Mouse (Mus musculus) gastrocnemius, postnatal 10 days (tissue): ENCODE measurements around the gene Ankrd50. TPM values are rescaled to one million over a fixed set of nuclear protein-coding genes. Genes with fewer than 3 reads are reported as not detected.

ENCODE experiments used
- DNase-seq: peaks from one replicate; pipeline ENCODE4 v3.0.0; 2021; ENCODE audit warnings: mixed read lengths
- total RNA-seq, 2 experiments: library from RNA; stranded (reverse); gene quantifications; 2 replicates each; pipeline ENCODE4 v1.2.3; 2021

Gene Ankrd50
- total RNA-seq, 2 experiments from 2014 or later: 33.7 to 41.2 TPM

- DNase-seq: no peak
Measured at GRCm38 (mm10) chr3:38466139-38466538, 18.5 kb downstream of the Ankrd50 start.

GRCm38 (mm10) chr3:38463149-38463548, 21.5 kb downstream of the Ankrd50 start:
- no peak for DNase-seq

- no peak for DNase-seq
Measured at GRCm38 (mm10) chr3:38461742-38462141, 22.9 kb downstream of the Ankrd50 start.

DNA sequence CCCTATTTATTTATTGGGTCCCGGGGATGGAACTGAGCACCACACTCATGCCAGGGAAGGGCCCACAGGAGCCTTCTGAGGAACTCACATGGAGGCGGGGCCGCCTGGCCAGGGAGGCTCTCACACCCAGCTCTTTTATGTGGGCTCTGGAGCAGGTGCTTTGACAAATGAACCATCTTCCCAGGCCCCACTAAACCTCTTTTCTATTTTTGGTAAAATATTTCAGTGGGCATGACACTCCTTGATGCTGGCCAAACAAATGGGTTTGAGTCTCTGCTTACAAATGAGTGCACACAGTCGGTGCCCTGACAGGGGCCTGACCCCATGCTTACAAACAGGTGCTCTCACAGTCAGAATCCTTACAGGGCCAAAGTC, 24.4 kb downstream of the Ankrd50 start:
- DNase-seq: no peak

- DNase-seq: no peak
Measured at GRCm38 (mm10) chr3:38459507-38460249, 25.0 kb downstream of the Ankrd50 start.

DNA sequence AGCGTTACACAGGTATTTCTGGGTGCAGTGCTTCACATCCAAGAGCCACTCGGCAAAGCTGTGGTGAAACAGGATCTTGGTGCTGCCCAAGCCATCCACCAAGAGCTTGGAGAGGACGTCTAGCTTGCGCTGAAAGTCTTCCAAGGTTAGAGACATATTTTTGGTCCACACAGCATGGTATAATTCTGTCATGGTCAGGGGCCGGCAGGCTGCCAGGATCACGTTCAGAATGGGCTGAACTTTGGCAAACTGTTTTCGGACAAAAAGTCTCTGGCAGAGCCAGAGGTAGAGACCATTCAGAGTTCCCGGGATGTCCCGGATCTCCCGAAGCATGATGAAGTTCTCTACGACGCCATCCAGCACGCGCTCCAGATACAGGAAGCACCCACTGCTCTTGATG, 27.6 kb downstream of the Ankrd50 start:
- DNase-seq: no peak

DNA sequence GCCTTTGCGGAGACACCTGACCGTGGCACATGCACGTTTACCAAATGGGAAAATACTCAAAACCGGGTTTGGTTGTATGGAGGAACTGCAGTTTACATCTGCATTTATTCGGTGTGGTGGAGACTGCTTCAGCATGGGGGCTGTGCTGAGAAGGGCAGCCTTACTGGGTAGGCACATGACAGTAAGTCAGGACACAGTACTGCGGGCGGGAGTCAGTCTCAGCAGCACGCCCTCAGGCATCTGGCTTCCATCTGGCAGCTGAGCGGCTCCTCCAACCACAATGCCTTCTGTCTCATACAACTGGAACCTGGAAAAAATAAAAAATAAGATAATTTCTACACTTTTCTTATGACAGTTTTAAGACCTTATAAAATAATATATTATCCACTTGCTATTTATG, 32.4 kb downstream of the Ankrd50 start:
- DNase-seq: no peak

- DNase-seq: no peak
Measured at GRCm38 (mm10) chr3:38446586-38446985, 38.1 kb downstream of the Ankrd50 start.

GRCm38 (mm10) chr3:38443875-38444274, 40.8 kb downstream of the Ankrd50 start:
- DNase-seq: no peak

DNA sequence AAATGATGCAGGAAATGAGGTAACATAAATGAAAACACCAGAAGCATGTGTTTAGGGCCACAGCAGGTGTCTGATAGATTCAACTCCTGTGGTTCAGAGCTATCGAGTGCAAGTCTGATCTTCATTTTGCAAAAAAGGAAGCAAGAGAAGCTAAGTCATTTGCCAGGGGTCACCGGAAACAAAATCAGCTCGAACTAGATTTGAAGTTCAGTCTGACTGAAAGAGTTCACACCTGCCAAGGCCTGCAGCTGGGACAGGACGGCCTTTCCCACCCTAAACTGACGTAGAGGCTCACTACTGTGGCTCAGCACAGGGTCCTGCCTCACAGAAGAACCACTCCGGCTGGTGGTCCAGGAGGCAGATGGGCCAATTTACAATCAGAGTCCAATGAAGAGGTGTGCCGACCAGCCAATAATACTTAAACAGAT, 44.1 kb downstream of the Ankrd50 start:
- DNase-seq: no peak

DNA sequence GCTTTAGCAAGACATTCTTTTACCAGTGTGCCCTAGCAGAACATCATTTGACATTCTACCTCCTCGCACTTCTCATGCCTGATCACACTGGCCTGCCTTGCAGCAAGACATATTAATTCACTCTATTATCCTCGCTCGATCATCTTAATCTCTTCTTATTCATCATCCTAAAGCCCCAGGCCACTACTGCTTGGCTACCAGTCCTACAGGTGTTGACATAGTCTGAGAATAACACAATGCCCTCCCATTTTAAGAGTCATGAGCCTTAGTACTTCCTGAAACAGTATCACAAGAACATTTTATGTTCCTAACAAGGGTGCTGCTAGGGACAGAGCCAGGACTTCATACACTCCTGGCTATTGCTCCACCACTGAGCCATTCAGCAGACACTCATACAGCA, 48.0 kb downstream of the Ankrd50 start:
- DNase-seq: no peak

DNA sequence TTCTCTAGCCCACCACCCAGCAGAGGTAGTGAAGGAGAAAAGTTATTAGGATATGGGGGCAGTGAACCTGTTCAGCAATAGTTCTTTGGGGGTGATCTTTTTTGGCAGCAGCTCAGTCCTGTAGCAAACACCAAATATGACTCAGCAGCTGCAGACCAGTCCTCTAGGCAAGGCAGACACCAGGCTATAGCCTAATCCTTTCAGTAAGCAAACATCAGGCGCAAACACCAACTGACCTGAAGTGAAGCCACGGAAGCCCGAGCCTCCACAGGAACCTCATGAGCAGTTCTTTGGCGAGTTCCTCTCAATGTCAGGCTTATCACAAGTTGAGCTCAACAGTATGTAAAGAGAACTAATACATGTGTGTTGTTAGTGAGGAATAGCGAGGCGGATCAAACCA, 48.8 kb downstream of the Ankrd50 start:
- no peak for DNase-seq

- no peak for DNase-seq
Measured at GRCm38 (mm10) chr3:38434486-38434885, 50.2 kb downstream of the Ankrd50 start.

- no peak for DNase-seq
Measured at GRCm38 (mm10) chr3:38433495-38434464, 50.9 kb downstream of the Ankrd50 start.

- DNase-seq: no peak
Measured at GRCm38 (mm10) chr3:38431461-38431860, 53.2 kb downstream of the Ankrd50 start.

DNA sequence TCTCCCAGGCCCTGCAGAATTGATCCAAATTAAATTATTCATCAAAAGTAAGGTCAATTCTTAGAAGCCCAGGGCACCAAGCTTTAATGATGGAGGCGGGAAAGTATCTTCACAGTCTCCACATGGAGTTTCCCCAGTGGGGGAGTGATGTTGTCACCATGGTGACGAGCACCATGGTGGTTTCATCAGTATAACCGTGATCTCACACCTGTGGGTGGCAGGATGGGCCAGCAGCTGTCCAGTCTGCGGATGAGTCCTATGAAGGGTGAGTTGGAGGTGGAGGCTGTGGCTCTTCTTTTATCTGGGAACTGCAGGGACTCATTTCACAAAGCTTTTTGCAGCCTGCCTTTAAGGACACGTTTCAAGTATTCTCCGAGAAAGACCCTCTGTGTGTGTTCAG, 53.6 kb downstream of the Ankrd50 start:
- no peak for DNase-seq

- no peak for DNase-seq
Measured at GRCm38 (mm10) chr3:38427200-38427599, 57.4 kb downstream of the Ankrd50 start.

- no peak for DNase-seq
Measured at GRCm38 (mm10) chr3:38423966-38424365, 60.7 kb downstream of the Ankrd50 start.

GRCm38 (mm10) chr3:38419896-38420295, 64.7 kb downstream of the Ankrd50 start:
- DNase-seq: no peak

DNA sequence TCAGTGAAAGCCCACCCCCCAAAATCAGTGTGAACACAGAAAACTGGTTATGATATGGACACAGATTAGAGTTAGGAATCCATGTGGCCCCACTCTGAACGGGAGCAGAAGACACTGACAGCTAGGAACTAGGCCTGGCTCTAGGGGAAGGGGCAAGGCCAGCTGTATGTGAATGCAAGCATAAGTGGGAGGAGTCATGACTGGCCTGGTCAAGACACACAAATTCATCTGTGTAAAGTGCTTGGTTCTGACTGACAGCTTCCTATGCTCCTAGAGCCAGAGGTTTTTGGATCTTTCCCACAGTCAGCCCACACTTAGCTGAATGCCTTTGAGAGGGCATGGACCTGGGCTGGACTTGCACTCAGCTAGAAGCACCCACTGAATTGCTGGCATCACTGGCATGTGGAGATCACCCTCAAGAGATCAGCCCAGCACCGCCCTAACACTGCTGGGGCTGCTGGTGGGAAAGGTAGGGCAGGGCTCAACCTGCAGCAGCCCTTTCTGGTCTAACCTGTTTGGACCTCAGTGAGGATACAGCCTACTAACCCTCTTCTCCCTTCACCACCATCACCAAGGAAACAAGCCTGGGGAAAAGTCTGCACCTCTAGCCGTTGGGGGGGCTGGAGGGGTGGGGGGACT, 69.2 kb downstream of the Ankrd50 start:
- DNase-seq: no peak
